Mouse (Mus musculus) adrenal gland, adult 8-10 months (tissue): ENCODE measurements around the gene Cd200r1. TPM values are rescaled to one million over a fixed set of nuclear protein-coding genes. Genes with fewer than 3 reads are reported as not detected.
A peak's percentile ranks its signal among the peaks of the same experiment; 100 is the strongest.
"Not testable (repeated sequence)": the region's sequence is repeated elsewhere in the genome, so short reads cannot be mapped to it uniquely, and the experiment has no call there.

ENCODE experiments used
- DNase-seq: peaks from one replicate; pipeline ENCODE4 v3.0.0; 2022
- total RNA-seq, 4 experiments: library from RNA; stranded (reverse); gene quantifications; 2 replicates each; pipeline ENCODE4 v1.2.4; 2022

The Cd200r1 gene
- total RNA-seq, 4 experiments from 2014 or later, result 0.29 to 1.0 (median 0.51) TPM

DNA sequence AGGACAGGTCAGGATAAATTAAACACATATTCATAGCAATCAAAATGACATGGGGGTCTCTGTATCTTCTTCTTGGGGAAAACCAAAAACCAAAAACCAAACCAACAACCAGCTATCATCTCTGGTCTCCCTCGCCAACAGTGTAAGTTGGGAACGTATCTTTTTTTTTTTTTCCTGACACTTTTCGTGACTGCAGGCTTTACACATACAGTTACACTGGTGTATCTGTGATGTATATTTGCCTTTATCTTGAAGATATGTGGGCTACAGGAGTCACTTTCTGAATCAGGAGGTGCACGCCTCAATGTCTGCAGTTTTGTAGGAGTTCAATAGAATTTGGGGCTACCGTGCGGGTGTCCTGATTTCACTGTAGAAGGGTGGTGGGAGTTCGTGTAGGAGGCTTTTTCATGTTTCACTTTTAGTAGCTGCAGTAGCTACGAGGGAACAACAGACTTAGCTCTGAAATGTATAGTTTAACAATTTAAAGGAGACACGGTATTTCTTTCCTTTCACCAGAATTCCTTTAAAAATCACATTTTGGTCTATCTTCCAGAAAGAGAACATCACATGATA, 870 bp downstream of the Cd200r1 start:
- no peak for DNase-seq

- no peak for DNase-seq
Observed at GRCm38 (mm10) chr16:44767506-44767905, 2.0 kb downstream of the Cd200r1 start.

GRCm38 (mm10) chr16:44767967-44768366, 2.4 kb downstream of the Cd200r1 start:
- DNase-seq, result no peak

GRCm38 (mm10) chr16:44772577-44772976, 7.0 kb downstream of the Cd200r1 start:
- no peak for DNase-seq

DNA sequence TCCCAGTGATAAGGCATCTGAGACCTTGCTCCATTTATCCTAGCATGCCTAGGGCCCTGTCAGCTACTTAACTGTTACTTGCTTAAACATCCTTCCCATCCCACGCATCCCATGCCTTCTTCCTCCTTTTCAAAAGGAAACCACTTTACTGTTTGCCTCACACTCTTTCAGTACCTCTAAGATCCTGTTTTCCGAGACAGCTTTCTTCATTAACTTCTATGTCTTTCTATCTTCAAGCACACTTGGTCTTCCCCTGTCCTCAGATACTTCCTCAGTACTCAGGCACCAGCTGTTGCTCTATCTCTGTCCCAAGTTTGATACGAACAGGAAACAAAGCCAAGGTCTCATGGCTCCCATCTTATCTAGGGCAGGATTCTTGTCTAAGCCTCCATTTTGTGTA, 8.1 kb downstream of the Cd200r1 start:
- DNase-seq, result no peak

- DNase-seq, result no peak
Observed at GRCm38 (mm10) chr16:44774201-44774600, 8.7 kb downstream of the Cd200r1 start.

- no peak for DNase-seq
Observed at GRCm38 (mm10) chr16:44778538-44779147, 13.1 kb downstream of the Cd200r1 start.

GRCm38 (mm10) chr16:44779494-44779893, 14.0 kb downstream of the Cd200r1 start:
- DNase-seq, result no peak

- no peak for DNase-seq
Observed at GRCm38 (mm10) chr16:44780751-44781150, 15.2 kb downstream of the Cd200r1 start.

GRCm38 (mm10) chr16:44786934-44787333, 21.4 kb downstream of the Cd200r1 start:
- no peak for DNase-seq

DNA sequence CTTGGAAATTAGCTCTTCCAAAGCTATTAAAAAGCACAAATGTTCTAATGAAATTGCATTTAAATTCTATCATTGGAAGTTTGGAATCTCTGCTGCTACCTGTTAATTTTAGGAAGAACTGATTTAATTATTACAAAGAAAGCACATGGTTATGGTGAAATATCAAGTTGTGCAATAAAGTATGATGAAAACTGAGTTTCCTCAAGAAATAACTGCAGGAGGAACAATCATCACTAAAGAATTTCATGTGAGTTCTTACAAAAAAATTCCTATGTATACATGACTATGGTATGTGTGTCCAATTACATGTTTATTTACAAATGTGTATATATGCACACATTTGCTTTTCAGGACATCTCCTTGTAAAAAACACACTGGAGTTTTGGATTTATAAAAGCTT, 28.9 kb downstream of the Cd200r1 start:
- no peak for DNase-seq

DNA sequence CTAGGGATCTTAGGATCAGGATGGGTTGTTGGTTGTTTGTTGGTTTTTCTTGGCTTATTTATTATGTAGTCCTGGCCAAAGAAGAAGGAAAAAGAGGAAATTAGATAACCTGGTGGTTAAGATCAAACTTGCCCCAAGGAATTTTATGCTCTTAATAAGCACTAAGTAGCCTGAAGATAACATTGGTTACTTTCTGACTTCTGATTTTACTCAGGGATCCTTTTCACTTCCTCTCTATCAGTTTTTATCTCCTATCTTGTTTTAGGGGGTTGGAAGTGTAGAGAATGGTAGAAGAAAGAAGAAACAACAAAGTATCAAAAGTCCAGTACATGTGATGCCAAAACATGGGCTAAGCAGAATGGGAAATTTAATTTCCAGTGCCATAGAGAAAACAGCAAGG, 40.4 kb downstream of the Cd200r1 start:
- DNase-seq, result no peak

DNA sequence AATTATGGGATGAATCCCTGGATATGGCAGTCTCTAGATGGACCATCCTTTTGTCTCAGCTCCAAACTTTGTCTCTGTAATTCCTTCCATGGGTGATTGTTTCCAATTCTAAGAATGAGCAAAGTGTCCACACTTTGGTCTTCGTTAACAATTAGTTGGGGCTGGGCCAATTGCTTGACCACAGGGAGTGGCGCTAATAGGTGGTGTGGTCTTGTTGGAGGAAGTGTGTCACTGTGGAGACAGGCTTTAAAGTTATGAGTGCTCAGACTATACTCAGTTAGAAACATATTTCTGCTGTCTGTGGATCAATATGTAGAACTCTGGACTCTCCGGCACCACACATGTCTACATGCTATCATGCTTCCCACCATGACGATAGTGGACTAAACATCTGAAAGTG, 44.7 kb downstream of the Cd200r1 start:
- DNase-seq, result not testable (repeated sequence)

DNA sequence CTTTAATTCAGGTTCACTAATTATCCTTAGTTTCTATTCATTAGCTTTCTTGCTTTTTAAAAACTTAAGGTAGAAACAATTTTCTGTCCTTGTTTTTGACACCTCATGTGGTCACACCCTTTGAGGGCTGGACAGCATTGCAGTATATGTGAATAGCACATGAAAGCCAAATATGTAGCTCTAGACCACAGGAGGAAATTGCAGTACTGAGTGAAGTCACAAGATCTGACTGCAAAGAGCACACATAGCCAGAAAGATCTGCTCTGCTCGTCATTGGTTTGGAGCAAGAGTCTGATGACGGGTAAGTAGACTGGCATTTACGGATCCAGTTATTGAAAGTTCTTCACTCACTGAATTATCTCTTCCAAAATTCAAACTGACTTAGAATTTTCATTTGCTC, 46.0 kb downstream of the Cd200r1 start, which contains the start of gene Cd200r4:
Cd200r4 (plus strand) TSS at position 190 of the 400 bp plus-strand sequence.
- DNase-seq, result no peak

GRCm38 (mm10) chr16:44812468-44813065, 47.0 kb downstream of the Cd200r1 start:
- DNase-seq, result no peak

DNA sequence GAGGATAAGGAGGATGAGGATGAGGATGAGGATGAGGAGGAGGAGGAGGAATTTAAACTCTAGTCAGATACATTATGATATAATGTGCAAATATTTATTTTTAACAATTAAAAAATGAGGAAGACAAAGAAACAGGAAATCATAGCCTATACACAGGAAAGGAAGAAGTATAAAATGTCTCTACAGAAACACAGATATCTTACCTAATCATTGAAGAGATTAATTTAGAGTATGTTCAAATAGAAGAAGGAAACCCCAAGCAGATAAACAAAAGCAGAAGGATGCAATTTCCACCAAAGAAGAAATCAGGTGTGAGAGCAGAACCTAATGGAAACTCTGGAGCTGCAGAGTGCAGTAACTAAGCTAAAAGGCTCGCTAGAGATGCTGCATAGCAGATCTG, 52.5 kb downstream of the Cd200r1 start:
- DNase-seq, result no peak

GRCm38 (mm10) chr16:44820545-44820944, 55.0 kb downstream of the Cd200r1 start:
- no peak for DNase-seq

DNA sequence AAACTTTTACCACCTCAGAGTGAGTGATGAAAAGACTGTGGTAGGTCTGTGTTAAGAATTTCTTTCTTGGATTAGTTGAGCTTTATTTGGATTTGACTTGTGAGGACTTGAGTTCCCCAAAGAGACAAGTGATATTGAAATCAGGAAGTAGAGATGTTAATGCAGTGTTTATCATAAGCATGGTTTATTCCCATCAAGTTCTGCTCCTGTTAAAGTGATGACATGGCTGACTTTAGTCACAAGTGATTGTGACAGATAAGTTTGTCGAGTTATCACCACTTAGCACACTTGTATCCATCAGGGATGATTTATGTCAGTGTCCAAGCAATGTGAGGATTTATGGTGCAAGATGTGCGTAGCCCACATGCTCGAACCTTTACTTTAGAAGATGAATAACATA, 66.8 kb downstream of the Cd200r1 start:
- DNase-seq, result no peak

GRCm38 (mm10) chr16:44833189-44833588, 67.7 kb downstream of the Cd200r1 start:
- DNase-seq, result peak; percentile 49

Other genes with a start within 250 kb of the Cd200r1 start
- 10 to 100 TPM; 45.6 to 89.0 (median 65.4) TPM for gene Boc, start 206.8 kb upstream of the Cd200r1 start, total RNA-seq
- gene Nepro, start 41.4 kb upstream of the Cd200r1 start, total RNA-seq, result 10 to 100 TPM; 10.8 to 13.6 (median 12.1) TPM
- 10 to 100 TPM; 19.0 to 22.6 (median 20.6) TPM for gene Gtpbp8, start 19.4 kb upstream of the Cd200r1 start, total RNA-seq
- under 1 TPM in 1 of 4 experiments, not detected in 3; 0.43 TPM for gene Cd200r4, start 46.0 kb downstream of the Cd200r1 start, total RNA-seq
- not detected for gene Cd200r2, start 101.4 kb downstream of the Cd200r1 start, total RNA-seq
- under 1 TPM in 1 of 4 experiments, not detected in 3; 0.22 TPM for gene Cd200r3, start 177.9 kb downstream of the Cd200r1 start, total RNA-seq